Mouse (Mus musculus) erythroblast, adult 5-6 weeks (primary cell): ENCODE results near the gene Zeb2. TPM values are rescaled to one million over a fixed set of nuclear protein-coding genes. Genes with fewer than 3 reads are reported as not detected.

Experiments
- ATAC-seq: replicated peaks from 2 replicates; pipeline ENCODE4 v1.8.0; 2016; ENCODE audit warnings: moderate number of reproducible peaks, mild to moderate bottlenecking, moderate TSS enrichment, inconsistent platforms; ENCODE audit not compliant: poor library complexity, low FRiP score, severe bottlenecking
- total RNA-seq, 2 experiments: library from RNA; stranded (forward) in 1 of 2; stranded (reverse) in 1 of 2; fragments of 150-400 nt in 1 of 2; fragments of 200-764, 138-1000 nt in 1 of 2; gene quantifications; 2 replicates each; pipeline versions ENCODE4 v1.2.3 to v1.2.4; 2015 to 2017; ENCODE audit warnings: low replicate concordance in 2 of 2

Gene Zeb2
- total RNA-seq, 2 experiments from 2014 or later: 33.2 to 42.8 TPM

DNA sequence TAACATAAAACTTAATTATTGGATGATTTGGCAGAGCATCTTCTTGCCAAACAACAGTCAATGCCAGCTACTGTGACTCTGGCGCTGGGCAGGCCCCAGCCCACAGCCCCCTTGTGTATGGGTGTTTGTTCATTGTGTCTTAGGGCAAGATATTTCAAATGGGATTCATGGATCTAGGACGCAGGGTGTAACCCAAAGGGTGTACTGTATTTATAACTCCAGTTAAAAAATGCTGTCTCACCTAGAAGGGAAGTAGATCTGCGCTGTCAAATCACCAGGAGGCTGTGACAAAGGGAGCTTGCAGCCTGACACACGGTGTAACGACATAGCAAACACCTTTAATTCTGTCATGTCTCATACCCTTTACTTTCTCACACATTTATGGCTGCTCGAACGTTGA, 16.6 kb downstream of the Zeb2 start:
- peak; percentile 84 for ATAC-seq

DNA sequence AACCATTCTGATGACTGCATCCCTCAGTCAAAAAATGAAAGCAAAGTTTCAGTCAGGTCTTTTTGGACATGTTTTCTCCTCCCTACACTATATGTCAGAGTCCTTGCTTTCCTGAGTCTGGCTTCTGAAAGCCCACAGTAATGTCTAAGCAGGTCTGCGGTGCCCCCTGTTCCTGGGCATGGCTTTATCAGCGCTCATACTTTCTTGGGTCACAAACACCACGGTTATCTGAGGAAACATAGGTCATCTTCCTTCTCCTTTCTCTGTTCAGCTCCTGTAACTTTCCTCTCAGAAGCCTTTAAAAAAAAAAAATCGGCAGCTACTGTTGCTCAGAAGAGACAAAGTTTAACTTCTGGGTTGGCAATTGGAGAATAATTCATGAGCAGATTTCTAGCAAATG, 17.2 kb downstream of the Zeb2 start:
- ATAC-seq: 0 out of 2 replicates have a peak, but pooled peaks have one; percentile 34

DNA sequence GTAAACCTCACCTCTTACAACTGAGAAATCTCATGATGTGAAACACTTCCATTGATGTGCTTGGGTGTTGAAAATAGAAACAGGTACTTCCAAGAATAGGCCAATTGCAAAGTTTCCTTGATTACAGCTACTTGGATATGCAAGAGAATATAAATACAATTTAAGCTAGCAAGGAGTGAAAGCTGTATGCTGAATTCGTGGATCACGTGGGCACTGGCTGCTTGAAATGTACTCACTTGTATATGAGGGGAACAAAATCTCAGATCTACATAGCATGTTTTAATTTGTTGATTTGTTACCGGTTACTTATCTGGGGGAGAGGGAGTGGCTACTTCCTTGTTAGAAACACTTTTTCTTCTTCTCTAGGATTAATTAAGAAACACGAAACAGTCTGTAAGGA, 18.1 kb downstream of the Zeb2 start:
- no peak for ATAC-seq

DNA sequence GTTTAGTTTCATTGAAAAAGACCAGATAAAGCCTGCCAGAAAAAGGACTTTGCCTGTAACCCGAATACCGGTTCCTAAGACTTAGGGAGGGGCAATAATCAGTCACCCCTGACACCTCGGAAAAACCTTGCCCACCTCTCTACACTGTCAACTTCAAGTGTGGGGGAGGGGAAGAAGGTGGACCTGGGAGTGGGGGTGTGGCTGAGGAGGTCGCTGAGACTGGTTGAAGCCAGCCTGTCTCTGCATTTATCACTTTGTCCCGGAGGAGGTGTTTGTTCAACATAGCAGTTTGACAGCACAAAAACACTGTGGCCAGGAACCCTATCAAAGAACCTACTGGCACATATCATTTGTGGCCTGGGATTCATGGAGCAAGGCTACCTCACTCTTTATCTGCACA, 19.2 kb downstream of the Zeb2 start:
- no peak for ATAC-seq

DNA sequence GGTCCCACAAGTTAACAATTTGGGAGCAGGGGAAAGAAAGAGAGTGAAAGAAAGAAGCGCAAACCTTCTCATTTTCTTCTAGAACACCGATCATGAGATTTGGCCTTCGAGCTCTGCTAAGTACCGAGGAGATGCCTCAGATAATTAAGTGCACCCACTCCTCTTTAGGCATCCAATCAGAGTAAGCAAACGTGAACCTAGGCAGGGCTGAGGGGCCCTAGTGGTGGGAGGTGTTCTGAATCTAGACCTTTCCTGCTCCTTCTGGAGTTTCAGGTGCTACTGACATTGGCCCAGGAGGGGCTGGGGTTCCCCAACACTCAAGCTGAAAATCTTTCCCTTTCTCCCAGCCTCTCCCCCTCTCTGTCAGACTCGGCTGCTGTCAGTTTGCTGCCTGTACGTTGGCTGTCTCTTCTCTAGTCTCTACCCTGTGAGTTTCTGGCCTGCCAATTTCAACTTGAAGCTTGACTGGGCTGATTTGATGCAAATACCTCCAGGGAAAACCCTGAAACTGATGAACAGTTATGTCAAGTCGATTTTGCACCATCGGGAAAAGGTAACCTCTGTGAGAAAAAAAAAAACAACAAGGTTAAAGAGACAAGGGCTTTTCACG, 20.5 kb downstream of the Zeb2 start:
- no peak for ATAC-seq

DNA sequence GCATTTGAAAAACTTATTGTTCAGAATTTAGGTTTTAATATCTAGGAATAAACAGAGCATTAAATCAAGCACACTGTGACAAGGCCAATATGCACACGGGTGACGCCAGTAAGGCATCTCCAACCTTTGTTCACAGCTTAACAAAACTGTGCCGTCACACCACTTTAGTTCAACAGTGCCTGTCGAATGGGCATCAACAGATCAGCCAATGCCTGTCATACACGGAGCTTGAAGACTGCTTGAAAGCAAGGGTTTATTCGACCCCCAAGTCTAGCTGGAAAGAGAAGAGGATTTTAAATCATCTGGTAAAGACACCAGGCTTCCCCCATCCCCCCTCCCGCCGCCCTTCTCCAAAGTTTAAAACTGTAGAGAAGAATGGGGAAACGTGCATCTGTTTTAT, 21.4 kb downstream of the Zeb2 start:
- ATAC-seq: no peak

DNA sequence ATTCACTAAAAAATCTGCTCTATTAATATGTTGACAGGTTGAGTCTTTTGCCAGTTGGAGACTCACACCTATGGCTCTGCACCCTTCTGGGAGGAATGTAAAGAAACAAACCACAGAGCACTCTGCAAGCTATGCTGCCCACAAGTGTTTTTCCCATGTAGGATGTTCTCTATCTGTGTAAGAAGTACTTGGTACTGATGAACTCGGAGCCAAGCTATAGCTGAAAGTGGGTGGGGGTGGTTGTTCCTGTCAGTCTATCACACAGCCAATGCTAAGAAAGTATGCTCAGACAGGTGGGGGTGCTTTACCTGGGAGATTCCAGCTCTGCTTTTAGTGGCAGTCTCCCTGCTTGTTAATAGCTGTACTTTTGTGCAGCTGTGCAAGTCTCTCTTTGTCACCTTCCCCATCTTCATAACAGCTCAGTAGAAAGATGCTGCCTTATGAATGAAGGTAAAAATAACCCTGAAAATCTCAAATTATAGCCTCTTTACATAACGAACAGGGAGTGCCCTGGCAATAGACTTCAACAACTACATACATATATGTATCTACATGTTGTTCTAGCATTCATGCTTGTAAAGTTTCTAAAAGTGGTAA, 22.7 kb downstream of the Zeb2 start:
- ATAC-seq: no peak

DNA sequence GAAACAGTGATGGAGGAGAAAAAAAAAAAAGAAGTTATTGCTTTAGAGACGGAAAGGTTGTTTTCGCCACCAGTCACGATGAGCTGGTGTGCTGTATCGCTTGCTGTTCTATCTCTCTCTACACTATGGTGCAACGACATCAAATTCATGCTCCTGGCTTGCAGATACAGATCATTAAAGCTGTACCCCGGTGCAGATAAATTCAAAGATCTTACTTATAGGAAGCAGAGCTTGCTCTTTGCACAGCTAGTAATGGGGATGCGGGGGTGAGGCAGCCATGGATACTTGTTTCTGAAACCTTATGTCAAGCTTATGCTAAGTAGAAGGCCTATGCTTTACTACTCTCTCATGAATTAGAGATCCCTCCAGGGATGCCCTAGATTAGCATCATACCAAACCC, 23.7 kb downstream of the Zeb2 start:
- ATAC-seq: no peak

DNA sequence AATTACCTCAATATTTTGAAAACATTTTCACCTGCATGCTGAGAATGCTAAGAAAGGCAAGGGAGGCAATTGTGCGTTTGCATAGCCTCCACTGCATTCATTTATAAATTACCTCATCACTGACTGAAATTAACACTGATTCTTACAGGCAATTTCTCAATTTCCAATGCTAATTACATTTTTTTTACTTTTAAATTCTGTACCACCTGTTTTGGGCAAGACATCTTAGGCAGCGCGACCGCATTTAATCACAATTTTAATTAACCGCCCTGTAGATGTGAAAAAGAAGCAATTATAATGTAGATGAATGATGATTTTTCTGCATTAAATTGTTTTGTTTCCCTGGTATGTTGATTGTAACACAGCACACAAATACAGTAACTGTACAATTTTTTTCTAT, 24.5 kb downstream of the Zeb2 start:
- no peak for ATAC-seq

DNA sequence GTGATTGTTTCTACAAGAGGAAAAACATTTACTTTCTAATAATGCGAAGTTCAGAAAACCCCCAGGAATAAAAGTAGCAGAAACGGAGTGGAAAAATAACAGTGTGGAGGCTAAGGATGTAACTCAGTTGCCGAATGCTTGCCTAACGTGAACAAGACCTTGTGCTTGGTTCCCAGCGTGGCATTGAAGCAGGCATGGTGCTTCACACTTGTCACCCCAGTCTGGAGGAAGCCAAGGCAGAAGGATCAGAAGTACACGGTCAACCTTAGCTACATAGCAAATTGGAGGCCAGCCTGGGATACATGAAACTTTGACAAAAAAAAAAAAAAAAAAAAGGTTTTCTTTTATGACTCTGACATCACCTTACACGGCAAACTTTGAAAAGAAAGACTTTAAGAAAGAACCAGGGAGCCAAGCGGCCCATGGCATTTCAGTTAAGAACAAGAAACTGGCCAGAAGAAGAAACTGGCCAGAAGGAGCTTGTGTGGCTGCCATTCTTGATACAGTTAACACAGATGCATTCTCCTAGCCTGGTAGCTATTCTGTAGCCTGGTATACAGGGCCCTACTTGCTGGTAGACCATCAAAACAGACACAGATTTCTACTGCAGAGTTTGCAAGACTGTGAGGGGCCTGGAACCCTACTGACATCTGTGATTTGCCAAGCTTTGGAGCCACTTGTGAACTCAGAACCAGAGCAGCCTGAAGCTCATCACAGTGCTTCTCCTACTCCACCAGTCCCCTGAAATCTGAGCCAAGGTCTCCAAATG, 26.5 kb downstream of the Zeb2 start:
- ATAC-seq: no peak

DNA sequence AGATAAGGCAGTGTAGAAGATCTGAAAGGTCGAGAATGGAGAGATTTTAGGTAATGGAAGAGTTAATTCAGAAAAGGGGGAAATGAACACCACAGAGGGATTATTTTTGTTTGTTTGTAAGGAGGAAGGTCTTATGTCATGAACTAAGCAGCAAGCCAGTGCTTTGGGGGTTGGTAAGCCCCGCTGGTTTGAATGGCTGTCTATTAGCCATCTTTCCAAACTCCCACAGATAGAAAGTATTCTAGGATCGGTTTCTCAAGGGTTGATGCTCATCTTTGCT, 28.0 kb downstream of the Zeb2 start:
- no peak for ATAC-seq

DNA sequence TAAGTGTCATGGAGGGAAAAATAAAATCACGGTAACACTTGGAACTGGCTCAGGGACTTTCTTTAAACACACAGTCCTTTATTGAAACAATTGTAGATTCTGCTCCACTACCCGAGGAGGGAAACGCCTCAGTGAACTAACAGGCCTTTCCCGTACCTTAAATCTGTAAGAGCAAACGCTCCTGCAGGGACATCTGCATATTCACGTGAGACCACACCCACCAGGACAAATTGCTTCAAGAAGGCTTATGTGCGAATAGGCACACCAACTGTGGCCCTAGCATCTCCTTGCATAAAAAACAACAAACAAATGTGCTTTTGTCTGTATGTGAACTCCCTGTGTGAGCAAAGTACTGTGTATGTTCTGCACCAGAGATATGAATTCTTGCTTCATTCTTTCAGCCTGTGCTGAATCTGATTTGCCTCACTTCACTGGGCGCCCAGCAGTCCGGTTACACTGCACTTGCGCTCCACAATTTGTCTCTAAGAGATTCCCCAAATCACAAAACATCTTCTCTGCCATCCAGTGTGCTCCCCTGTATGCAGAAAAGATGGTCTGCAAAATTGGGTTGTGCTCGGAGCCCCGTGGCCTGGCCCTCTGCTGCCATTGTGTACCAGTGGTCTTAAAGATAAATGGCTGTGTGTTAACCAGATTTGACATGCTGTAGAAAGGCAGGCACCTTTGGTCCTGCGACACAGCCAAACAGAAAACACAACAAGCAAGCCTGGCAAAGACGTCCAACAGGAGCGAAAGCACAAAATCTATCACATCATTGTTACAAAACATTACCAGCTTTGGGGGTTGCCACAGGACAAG, 28.6 kb downstream of the Zeb2 start:
- ATAC-seq: no peak

DNA sequence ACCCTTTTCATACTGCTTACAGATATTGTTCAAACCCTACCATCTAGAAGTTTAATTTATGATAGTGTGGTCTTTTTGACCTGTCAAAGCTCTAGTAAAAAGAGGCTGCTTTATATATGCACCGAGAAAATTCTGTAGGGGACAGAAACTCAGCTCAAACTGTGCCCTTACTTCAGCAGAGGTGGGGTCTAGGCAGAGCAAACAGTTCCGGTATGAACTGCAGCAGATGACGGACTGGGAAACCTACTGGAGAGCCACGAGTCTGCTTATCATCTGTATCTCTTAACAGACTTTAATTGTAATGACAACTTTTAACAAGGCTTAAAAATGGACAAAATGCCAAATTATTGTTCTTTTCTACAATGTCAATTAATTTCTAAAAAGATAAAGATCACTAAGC, 30.0 kb downstream of the Zeb2 start:
- ATAC-seq: no peak

DNA sequence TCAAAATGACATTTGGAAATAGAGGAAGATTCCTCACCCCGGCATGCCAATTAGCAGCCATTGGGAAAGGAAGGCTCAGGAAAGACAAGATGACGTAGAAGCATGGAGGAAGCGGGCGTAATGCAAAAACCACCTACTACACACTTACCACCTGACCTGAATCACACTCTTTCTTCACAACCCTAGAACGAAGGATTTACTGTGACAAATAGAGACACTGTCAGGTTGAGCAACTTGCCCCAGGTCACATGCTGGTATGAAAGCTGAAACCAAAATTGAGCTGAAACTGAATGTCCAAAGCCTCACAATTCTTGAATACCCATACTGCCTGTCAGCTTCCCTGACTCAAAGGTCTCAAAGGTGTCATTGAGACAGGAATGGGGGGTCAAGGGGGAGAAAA, 31.5 kb downstream of the Zeb2 start:
- no peak for ATAC-seq

DNA sequence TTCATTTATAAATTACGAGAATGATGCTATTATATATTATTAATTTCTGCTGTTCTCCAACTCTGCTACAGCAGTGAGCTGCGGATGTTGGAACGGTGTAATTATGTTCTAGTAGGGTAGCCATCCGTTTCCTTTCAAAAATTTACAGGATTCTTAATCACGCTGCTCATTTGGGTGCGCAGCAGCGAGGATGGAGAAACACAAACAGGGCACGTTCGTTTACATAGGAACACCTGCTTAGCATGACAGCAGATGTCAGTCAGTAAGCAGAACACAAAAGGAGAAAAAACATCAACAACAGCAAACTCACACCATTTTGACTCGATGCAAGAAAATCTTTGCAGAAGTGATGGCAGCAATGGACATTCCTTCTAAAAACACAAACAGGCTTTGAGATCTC, 34.2 kb downstream of the Zeb2 start:
- no peak for ATAC-seq

DNA sequence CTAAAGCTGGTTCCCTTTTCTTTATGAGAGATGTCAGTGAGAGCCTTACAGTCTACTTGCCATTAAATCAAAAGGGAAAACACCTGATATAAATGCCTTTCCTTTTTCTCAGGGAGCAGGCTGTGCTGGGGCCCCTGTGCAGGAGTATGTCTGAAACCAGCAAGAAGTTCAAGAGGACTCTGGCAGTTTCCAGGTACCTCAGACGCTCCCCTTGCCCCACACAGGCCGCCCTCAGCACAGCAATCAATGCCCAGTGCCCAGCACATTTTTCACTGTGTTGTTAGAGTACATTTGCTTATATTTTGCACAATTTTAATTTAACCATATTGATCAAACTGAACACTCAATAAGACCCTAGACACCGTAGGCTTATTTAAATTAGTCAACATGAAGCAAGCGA, 35.6 kb downstream of the Zeb2 start:
- no peak for ATAC-seq

DNA sequence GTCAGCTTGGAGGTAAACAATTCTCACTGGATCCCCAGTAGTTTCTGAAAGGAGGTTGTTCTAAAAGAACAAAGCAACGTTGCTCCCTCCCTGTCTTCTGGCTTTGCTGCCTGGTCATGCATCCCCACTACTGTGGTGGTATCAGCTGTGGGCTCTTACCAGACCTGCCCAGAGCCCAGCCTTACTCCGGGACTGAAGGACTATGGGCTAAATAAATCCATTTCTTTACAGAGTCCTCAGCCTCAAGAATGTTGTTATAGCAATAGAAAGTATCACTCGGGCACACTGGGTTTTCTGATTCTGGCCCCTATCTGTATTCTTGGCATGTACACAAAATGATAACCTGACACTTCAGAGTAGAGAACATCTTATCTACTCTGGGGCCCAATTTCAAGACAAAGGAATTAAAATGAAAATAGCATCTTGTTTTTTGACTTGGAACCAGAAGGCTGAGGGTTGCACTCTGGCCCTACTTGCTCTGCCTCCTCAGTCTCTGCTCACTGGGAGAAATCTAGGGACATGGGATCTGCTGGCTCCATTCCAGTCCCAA, 39.2 kb downstream of the Zeb2 start:
- no peak for ATAC-seq

DNA sequence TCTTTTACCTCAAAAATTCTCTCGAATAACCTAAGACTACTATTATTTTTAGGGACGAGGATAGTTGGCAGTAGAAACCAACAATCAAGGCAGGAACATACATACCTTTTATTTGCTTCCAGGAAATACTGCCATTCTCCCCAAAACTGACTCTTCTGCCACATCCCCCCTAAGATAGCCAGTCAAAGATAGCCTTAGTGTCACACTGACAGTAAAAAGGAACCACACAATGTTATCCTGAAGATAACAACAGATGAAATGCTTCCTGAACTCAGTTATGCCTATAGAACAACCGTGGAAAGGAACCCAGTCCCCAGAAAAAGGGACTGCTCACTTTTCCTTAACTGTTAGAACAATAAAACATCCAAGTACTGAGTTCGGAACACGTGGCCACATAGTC, 39.8 kb downstream of the Zeb2 start:
- no peak for ATAC-seq

DNA sequence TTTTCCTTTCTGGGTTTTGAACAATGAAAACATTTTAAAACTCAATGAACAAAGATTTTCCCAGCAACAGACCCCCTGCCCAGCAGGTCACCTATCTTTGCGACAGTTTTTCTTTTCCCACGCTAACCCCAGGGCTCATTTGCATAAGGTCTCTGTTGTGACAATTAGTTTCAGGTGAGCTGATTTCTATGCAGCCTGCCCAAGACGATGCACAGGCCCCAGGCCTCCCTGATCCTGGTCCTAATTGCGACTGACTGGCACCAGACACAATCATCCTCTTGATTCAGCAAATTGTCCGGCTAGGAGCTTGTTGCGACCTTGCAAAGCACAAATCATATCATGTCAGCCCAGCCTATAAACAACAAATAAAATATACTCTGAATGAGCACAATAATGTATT, 44.2 kb downstream of the Zeb2 start:
- no peak for ATAC-seq

DNA sequence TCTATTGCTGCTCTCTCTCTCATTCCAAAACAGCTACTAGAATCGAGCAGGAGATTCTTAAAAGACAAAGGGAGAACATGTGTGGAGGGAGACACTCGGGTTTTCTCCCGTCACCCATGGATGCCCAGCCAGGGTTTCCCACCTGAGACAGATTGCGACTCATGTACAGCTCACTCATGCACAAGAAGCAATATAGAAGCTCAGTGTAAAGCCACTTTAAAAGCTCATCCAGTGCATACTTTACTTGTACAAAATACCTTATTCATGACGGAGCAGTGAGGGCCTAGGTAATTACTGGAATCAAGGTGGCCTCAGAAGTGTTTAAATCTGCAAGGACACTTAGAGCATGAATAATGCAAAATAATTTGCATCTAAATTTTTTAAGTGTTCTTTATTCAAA, 45.9 kb downstream of the Zeb2 start:
- no peak for ATAC-seq
